Mouse (Mus musculus): ENCODE measurements around the gene Ogfod3. TPM values are rescaled to one million over a fixed set of nuclear protein-coding genes. Genes with fewer than 3 reads are reported as not detected.

Ogfod3 gene
- polyA plus RNA-seq, 1 experiment from 2014 or later: 33.7 TPM

DNA sequence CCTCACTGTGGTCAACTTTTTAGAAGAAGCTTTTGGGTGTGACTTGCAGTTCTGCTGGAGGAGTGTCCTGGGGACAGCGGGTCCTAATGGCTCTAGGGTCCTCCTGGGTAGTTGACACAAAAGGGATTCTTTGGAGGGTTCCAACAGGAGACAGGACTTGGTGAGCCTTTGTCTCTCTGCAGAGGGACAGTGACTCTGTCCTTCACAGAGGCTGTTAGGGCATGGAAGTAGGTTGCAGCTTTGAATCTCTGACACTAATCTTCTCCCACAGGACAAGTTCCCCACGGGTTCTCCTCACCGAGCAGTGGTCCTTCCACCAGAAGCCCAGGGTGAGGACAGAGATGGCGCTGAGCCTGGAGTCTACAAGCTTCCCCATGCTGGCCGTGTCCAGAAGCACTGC, 44.5 kb downstream of the Ogfod3 start, which contains the start of gene Uts2r:
Uts2r (plus strand) TSS at position 301 of the 400 bp plus-strand sequence.
- Histone ChIP-seq H3K9ac (ENCODE audit: low read depth, low read length) (no peak within 1 kb of the TSS), H3K27ac (ENCODE audit: low read depth, low read length) (no peak within 1 kb of the TSS), H3K4me3 (ENCODE audit: low read depth, low read length) (no peak within 1 kb of the TSS), H3K4me2 (replicated peaks; ENCODE audit: low read depth) (no peak within 1 kb of the TSS), H3K9me3 (ENCODE audit: control insufficient read depth) (no peaks in the 10 kb centered on the region), H3K27me3 (replicated peaks; ENCODE audit: control insufficient read depth, insufficient read depth, low read length) (peaks cover 26% of the 10 kb centered on the region), H3K4me1 (replicated peaks; ENCODE audit: control insufficient read depth, insufficient read depth, low read length) (no peaks in the 10 kb centered on the region), H3K36me3 (ENCODE audit: control insufficient read depth, insufficient read depth) (no peaks in the 10 kb centered on the region)
- ATAC-seq: no peak
- 90% methylated on average over 5 of the region's 5 CpGs for WGBS
- TF ChIP-seq CTCF (IDR thresholded peaks at IDR 0.05; ENCODE audit: low read depth): no peak

DNA sequence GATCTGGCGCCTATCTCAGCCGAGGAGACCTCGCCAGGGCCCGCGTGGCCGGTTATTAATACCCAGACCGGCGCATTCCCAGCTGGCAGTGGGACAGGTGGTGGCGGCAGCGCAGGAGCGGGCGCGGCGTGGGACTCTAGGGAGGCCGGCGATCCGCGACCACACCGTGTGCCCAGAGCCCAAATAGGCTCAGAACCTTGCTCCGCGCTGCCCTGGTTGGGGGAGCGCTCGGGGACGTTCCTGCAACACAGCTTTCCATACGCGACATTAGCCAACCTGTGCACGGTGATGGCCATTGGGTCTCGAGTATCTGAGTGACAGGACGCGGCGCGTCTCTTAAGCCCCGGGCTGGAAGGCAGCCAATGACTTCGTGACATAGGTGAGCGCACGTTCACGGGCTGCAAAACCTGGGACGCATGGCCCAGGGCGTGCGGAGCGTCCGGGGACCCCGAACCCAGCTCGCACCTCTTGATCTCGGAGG, 48.1 kb downstream of the Ogfod3 start:
- Histone ChIP-seq H3K36me3 (ENCODE audit: control insufficient read depth, insufficient read depth) (no peaks in the 10 kb centered on the region), H3K4me3 (ENCODE audit: low read depth, low read length) (peak overlapping the region; percentile 38), H3K27me3 (replicated peaks; ENCODE audit: control insufficient read depth, insufficient read depth, low read length) (peaks cover 26% of the 10 kb centered on the region), H3K9me3 (ENCODE audit: control insufficient read depth) (no peaks in the 10 kb centered on the region), H3K4me2 (replicated peaks; ENCODE audit: low read depth) (peak overlapping the region; percentile 63), H3K9ac (ENCODE audit: low read depth, low read length) (no peak overlapping the region), H3K27ac (ENCODE audit: low read depth, low read length) (no peak overlapping the region), H3K4me1 (replicated peaks; ENCODE audit: control insufficient read depth, insufficient read depth, low read length) (no peaks in the 10 kb centered on the region)
- TF ChIP-seq CTCF (IDR thresholded peaks at IDR 0.05; ENCODE audit: low read depth): no peak
- ATAC-seq: 0 out of 2 replicates have a peak, but pooled peaks have one; percentile 10
- 1% methylated on average over 45 of the region's 45 CpGs for WGBS

DNA sequence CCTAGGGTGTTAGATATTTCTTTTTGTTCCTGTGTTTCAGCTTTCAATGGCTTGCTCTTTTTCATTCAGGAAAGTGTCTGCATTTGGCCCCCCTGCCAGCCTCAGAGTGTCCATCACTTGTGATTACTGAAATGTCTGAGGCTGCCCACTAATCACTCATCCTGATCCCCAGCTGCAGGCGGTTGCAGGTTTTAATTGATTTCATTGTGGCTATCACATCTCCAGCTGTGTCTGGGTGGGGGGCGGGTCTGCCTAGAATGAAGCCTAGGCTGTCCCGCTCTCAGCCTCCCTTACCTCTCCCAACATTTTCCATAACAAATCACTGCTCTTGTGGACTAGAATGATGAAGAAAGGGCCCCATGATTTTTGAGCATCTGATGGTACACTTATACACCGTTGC, 50.3 kb downstream of the Ogfod3 start:
- no peak overlapping the region for H3K9ac ChIP-seq (ENCODE audit: low read depth, low read length)
- H3K9me3 ChIP-seq (ENCODE audit: control insufficient read depth): no peaks in the 10 kb centered on the region
- no peak overlapping the region for H3K4me2 ChIP-seq (replicated peaks; ENCODE audit: low read depth)
- H3K36me3 ChIP-seq (ENCODE audit: control insufficient read depth, insufficient read depth): no peaks in the 10 kb centered on the region
- WGBS: 51% methylated on average over 4 of the region's 4 CpGs
- no peak overlapping the region for H3K27ac ChIP-seq (ENCODE audit: low read depth, low read length)
- H3K27me3 ChIP-seq (replicated peaks; ENCODE audit: control insufficient read depth, insufficient read depth, low read length): peaks cover 26% of the 10 kb centered on the region
- H3K4me1 ChIP-seq (replicated peaks; ENCODE audit: control insufficient read depth, insufficient read depth, low read length): no peaks in the 10 kb centered on the region
- TF ChIP-seq CTCF (IDR thresholded peaks at IDR 0.05; ENCODE audit: low read depth): no peak
- H3K4me3 ChIP-seq (ENCODE audit: low read depth, low read length): no peak overlapping the region
- ATAC-seq: no peak

DNA sequence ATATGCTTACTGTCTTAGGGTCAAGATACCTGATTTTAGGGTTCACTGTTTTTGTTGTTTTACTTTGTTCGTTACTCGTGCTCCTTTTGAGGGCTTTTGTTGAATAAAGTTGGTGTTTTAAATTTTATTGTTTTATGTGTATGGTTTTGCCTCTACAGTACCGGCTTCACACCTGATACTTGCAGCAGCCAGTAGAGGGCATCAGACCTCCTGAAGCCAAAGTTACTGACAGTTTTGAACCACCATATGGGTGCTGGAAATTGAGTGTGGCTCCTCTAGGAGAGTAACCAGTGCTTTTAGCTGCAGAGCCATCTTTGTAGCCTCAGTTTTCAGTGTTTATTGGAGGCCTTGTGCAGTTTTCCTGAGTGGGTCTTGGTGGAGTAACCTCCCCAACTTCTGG, 56.3 kb downstream of the Ogfod3 start:
- WGBS: 87% methylated on average over 3 of the region's 3 CpGs
- H3K9ac ChIP-seq (ENCODE audit: low read depth, low read length): no peak overlapping the region
- no peak overlapping the region for H3K4me2 ChIP-seq (replicated peaks; ENCODE audit: low read depth)
- ATAC-seq: no peak
- no peak overlapping the region for H3K27ac ChIP-seq (ENCODE audit: low read depth, low read length)
- no peaks in the 10 kb centered on the region for H3K27me3 ChIP-seq (replicated peaks; ENCODE audit: control insufficient read depth, insufficient read depth, low read length)
- H3K4me3 ChIP-seq (ENCODE audit: low read depth, low read length): no peak overlapping the region
- H3K4me1 ChIP-seq (replicated peaks; ENCODE audit: control insufficient read depth, insufficient read depth, low read length): no peaks in the 10 kb centered on the region
- no peaks in the 10 kb centered on the region for H3K9me3 ChIP-seq (ENCODE audit: control insufficient read depth)
- H3K36me3 ChIP-seq (ENCODE audit: control insufficient read depth, insufficient read depth): no peaks in the 10 kb centered on the region
- peak; percentile 51 for TF ChIP-seq CTCF (IDR thresholded peaks at IDR 0.05; ENCODE audit: low read depth)

DNA sequence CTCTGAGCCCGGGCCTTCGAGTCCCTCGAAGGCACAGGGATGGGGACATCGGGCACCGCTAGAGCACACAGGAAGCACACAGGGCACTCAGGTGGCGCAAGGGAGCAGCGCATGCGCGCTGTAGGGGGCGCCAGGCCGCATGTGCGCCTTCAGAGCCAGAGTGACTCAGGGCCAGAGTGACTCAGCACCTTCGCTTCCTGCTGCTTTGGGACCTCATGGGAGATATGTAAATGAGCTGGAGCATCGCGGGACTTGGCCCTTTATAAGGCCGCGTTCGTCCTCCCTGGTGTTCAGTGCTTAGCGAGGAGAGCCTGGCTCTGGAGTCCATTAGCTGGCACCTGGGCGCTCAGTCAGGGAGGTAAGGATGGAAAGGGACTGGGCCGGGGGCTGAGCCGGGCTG, 58.6 kb downstream of the Ogfod3 start, which contains the start of gene Tex19.1:
Tex19.1 (plus strand) TSS at position 279 of the 400 bp plus-strand sequence.
- 90% methylated on average over 22 of the region's 22 CpGs for WGBS
- no peak within 1 kb of the TSS for H3K4me2 ChIP-seq (replicated peaks; ENCODE audit: low read depth)
- H3K9ac ChIP-seq (ENCODE audit: low read depth, low read length): no peak within 1 kb of the TSS
- H3K36me3 ChIP-seq (ENCODE audit: control insufficient read depth, insufficient read depth): no peaks in the 10 kb centered on the region
- no peak within 1 kb of the TSS for H3K4me3 ChIP-seq (ENCODE audit: low read depth, low read length)
- no peaks in the 10 kb centered on the region for H3K9me3 ChIP-seq (ENCODE audit: control insufficient read depth)
- no peak for ATAC-seq
- H3K27me3 ChIP-seq (replicated peaks; ENCODE audit: control insufficient read depth, insufficient read depth, low read length): no peaks in the 10 kb centered on the region
- no peaks in the 10 kb centered on the region for H3K4me1 ChIP-seq (replicated peaks; ENCODE audit: control insufficient read depth, insufficient read depth, low read length)
- H3K27ac ChIP-seq (ENCODE audit: low read depth, low read length): no peak within 1 kb of the TSS
- no peak for TF ChIP-seq CTCF (IDR thresholded peaks at IDR 0.05; ENCODE audit: low read depth)

DNA sequence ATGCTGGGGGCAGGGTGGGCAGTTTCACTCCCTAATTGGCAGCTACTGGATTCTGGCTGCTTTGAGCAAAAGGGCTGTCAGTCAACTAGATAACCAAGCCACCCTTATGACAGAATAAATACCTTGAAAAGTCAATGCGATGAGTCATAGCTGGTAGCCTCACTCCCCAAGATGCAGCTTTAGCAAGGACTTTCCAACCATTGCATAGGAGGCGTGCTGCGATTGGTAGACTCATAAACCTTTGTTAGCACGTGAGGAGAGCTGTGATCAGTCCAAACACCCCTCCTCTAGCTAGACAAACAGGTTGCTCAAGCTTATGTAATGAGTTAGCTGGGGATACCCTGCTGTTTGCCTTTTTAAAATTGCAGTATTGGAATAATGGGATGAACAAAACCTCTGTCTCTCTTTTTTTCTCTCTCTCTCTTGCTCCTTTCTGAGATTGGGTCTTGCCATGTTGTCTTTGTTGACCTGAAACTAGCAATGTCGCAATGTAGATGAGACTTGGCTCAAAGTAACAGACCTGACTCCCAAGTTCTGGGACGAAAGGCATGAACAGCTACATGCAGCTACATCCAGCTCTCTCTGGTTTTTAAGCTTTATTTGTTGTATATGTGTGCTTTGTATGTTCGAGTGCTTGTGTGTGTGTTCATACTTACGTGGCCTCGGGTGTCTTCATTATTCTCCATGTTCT, 61.0 kb downstream of the Ogfod3 start:
- 64% methylated on average over 9 of the region's 9 CpGs for WGBS
- TF ChIP-seq CTCF (IDR thresholded peaks at IDR 0.05; ENCODE audit: low read depth): no peak
- ATAC-seq: peak; percentile 55; the same call in 1 of the 2 replicates

More for the DNA sequence above, 61.0 kb downstream of the Ogfod3 start:
- Histone ChIP-seq H3K27me3 (replicated peaks; ENCODE audit: control insufficient read depth, insufficient read depth, low read length) (no peaks in the 10 kb centered on the region), H3K4me1 (replicated peaks; ENCODE audit: control insufficient read depth, insufficient read depth, low read length) (no peaks in the 10 kb centered on the region), H3K9me3 (ENCODE audit: control insufficient read depth) (no peaks in the 10 kb centered on the region), H3K4me2 (replicated peaks; ENCODE audit: low read depth) (no peak overlapping the region), H3K4me3 (ENCODE audit: low read depth, low read length) (no peak overlapping the region), H3K36me3 (ENCODE audit: control insufficient read depth, insufficient read depth) (no peaks in the 10 kb centered on the region), H3K9ac (ENCODE audit: low read depth, low read length) (no peak overlapping the region), H3K27ac (ENCODE audit: low read depth, low read length) (no peak overlapping the region)

Data from intestine, postnatal 0 days (tissue).